Mouse (Mus musculus) MEL (cell line): Measurements from ENCODE around the gene Xrcc1. TPM values are rescaled to one million over a fixed set of nuclear protein-coding genes. Genes with fewer than 3 reads are reported as not detected.

Experiments
- DNase-seq: peaks from one replicate; pipeline ENCODE4 v3.0.0; 2011; ENCODE audit warnings: low read depth, low spot score
- H3K27ac ChIP-seq: 2 replicates; pipeline ENCODE4 v1.5.1; 2012; ENCODE audit warnings: low read depth, mild to moderate bottlenecking, control low read depth, low read length, moderate library complexity; ENCODE audit not compliant: control insufficient read depth
- H3K27me3 ChIP-seq, 2 experiments: fragments of 150-350 bp in 1 of 2; sonication (generic) in 1 of 2; 2 replicates each; pipeline ENCODE4 v1.6.1; 2012; ENCODE audit warnings: low read length in 2 of 2, mild to moderate bottlenecking in 2 of 2, improper control_type of control experiment in 1 of 2, moderate library complexity in 1 of 2; ENCODE audit not compliant: insufficient read depth in 2 of 2, control insufficient read depth in 1 of 2
- H3K36me3 ChIP-seq, 2 experiments: 2 replicates each; pipeline ENCODE4 v1.6.1; 2012 to 2014; ENCODE audit warnings: low read length in 2 of 2, improper control_type of control experiment in 1 of 2, inconsistent platforms in 1 of 2, mild to moderate bottlenecking in 1 of 2; ENCODE audit not compliant: insufficient read depth in 2 of 2, control insufficient read depth in 1 of 2
- H3K4me1 ChIP-seq, 2 experiments: fragments of 150-350 bp in 1 of 2; sonication (generic) in 1 of 2; 2 replicates each; pipeline ENCODE4 v1.6.1; 2012; ENCODE audit warnings: low read length in 2 of 2, improper control_type of control experiment in 1 of 2, mild to moderate bottlenecking in 1 of 2; ENCODE audit not compliant: insufficient read depth in 2 of 2, control insufficient read depth in 1 of 2
- H3K4me3 ChIP-seq, 2 experiments: fragments of 150-350 bp in 1 of 2; sonication (generic) in 1 of 2; 2 replicates each; pipeline ENCODE4 v1.5.1; 2012; ENCODE audit warnings: low read depth in 2 of 2, low read length in 2 of 2, mild to moderate bottlenecking in 2 of 2, moderate library complexity in 2 of 2, control low read depth in 1 of 2, improper control_type of control experiment in 1 of 2; ENCODE audit not compliant: control insufficient read depth in 1 of 2, insufficient read depth in 1 of 2
- H3K79me2 ChIP-seq: 2 replicates; pipeline ENCODE4 v1.6.1; 2012; ENCODE audit warnings: mild to moderate bottlenecking, low read length, moderate library complexity; ENCODE audit not compliant: control insufficient read depth, poor library complexity, insufficient read depth
- H3K9ac ChIP-seq: 2 replicates; pipeline ENCODE4 v1.6.1; 2012; ENCODE audit warnings: low read depth, mild to moderate bottlenecking, control low read depth, low read length, moderate library complexity; ENCODE audit not compliant: control insufficient read depth, poor library complexity, severe bottlenecking
- H3K9me3 ChIP-seq: fragments of 150-350 bp; sonication (generic); replicated peaks from 2 replicates; pipeline ENCODE4 v1.6.1; 2012; ENCODE audit warnings: mild to moderate bottlenecking, low read length, improper control_type of control experiment, moderate library complexity; ENCODE audit not compliant: insufficient read depth
- BHLHE40 ChIP-seq: IDR thresholded peaks from 2 replicates; pipeline ENCODE4 v1.6.1; 2012; ENCODE audit warnings: low read depth, mild to moderate bottlenecking, inconsistent platforms, low read length, improper control_type of control experiment, borderline replicate concordance
- CHD1 ChIP-seq: IDR thresholded peaks from 2 replicates; pipeline ENCODE4 v1.6.1; 2012; ENCODE audit warnings: low read depth, mild to moderate bottlenecking, inconsistent platforms, low read length, improper control_type of control experiment
- CHD2 ChIP-seq: IDR thresholded peaks from 2 replicates; pipeline ENCODE4 v1.6.1; 2011; ENCODE audit warnings: low read length, improper control_type of control experiment
- CTCF ChIP-seq, 3 experiments: IDR thresholded peaks in 2 of 3; conservative IDR thresholded peaks in 1 of 3; 2 replicates each; pipeline ENCODE4 v1.5.1; 2011 to 2012; ENCODE audit warnings: low read length in 3 of 3, low read depth in 2 of 3, mild to moderate bottlenecking in 2 of 3, improper control_type of control experiment in 1 of 3, inconsistent platforms in 1 of 3, mixed read lengths in 1 of 3, moderate library complexity in 1 of 3; ENCODE audit not compliant: control insufficient read depth in 1 of 3, insufficient read depth in 1 of 3, poor library complexity in 1 of 3, severe bottlenecking in 1 of 3
- E2F4 ChIP-seq: IDR thresholded peaks from 2 replicates; pipeline ENCODE4 v1.6.1; 2011; ENCODE audit warnings: low read depth, low read length, improper control_type of control experiment, borderline replicate concordance
- EP300 ChIP-seq, 2 experiments: IDR thresholded peaks; 2 replicates each; pipeline ENCODE4 v1.6.1; 2011; ENCODE audit warnings: improper control_type of control experiment in 2 of 2, low read length in 2 of 2, low read depth in 1 of 2, mild to moderate bottlenecking in 1 of 2
- ETS1 ChIP-seq: IDR thresholded peaks from 2 replicates; pipeline ENCODE4 v1.6.1; 2012; ENCODE audit warnings: low read depth, mild to moderate bottlenecking, inconsistent platforms, low read length, improper control_type of control experiment, moderate library complexity
- GABPA ChIP-seq: IDR thresholded peaks from 2 replicates; pipeline ENCODE4 v1.6.1; 2012; ENCODE audit warnings: low read depth, mild to moderate bottlenecking, inconsistent platforms, low read length, improper control_type of control experiment, moderate library complexity
- GATA1 ChIP-seq: IDR thresholded peaks from 2 replicates; pipeline ENCODE4 v1.6.1; 2011; ENCODE audit warnings: low read depth, low read length, improper control_type of control experiment
- JUND ChIP-seq: IDR thresholded peaks from 2 replicates; pipeline ENCODE4 v1.6.1; 2011; ENCODE audit warnings: low read depth, mild to moderate bottlenecking, improper control_type of control experiment, low read length
- MAFK ChIP-seq: IDR thresholded peaks from 2 replicates; pipeline ENCODE4 v1.6.1; 2011; ENCODE audit warnings: low read depth, mild to moderate bottlenecking, low read length, improper control_type of control experiment, borderline replicate concordance
- MAX ChIP-seq: IDR thresholded peaks from 2 replicates; pipeline ENCODE4 v1.6.1; 2011; ENCODE audit warnings: low read length, improper control_type of control experiment
- MAZ ChIP-seq: IDR thresholded peaks from 2 replicates; pipeline ENCODE4 v1.6.1; 2012; ENCODE audit warnings: low read depth, mild to moderate bottlenecking, inconsistent platforms, low read length, improper control_type of control experiment
- MEF2A ChIP-seq: IDR thresholded peaks from 2 replicates; pipeline ENCODE4 v1.6.1; 2014; ENCODE audit warnings: low read depth, mild to moderate bottlenecking, inconsistent platforms, low read length, improper control_type of control experiment; ENCODE audit not compliant: poor library complexity, insufficient replicate concordance, severe bottlenecking; ENCODE audit errors: extremely low read depth
- MXI1 ChIP-seq: IDR thresholded peaks from 2 replicates; pipeline ENCODE4 v1.6.1; 2011; ENCODE audit warnings: mild to moderate bottlenecking, low read depth, low read length, improper control_type of control experiment
- MYB ChIP-seq: IDR thresholded peaks from 2 replicates; pipeline ENCODE4 v1.6.1; 2011; ENCODE audit warnings: mild to moderate bottlenecking, low read depth, low read length, improper control_type of control experiment
- MYC ChIP-seq: IDR thresholded peaks from 2 replicates; pipeline ENCODE4 v1.6.1; 2011; ENCODE audit warnings: low read depth, mild to moderate bottlenecking, low read length, improper control_type of control experiment, moderate library complexity
- NELFE ChIP-seq: IDR thresholded peaks from 2 replicates; pipeline ENCODE4 v1.6.1; 2011; ENCODE audit warnings: low read depth, low read length, improper control_type of control experiment
- NRF1 ChIP-seq: IDR thresholded peaks from 2 replicates; pipeline ENCODE4 v1.6.1; 2014; ENCODE audit warnings: low read depth, mild to moderate bottlenecking, inconsistent platforms, low read length, improper control_type of control experiment, moderate library complexity; ENCODE audit not compliant: poor library complexity, insufficient read depth, severe bottlenecking
- POLR2AphosphoS2 ChIP-seq: IDR thresholded peaks from 2 replicates; pipeline ENCODE4 v1.6.1; 2011; ENCODE audit warnings: low read length, improper control_type of control experiment
- POLR2AphosphoS5 ChIP-seq: IDR thresholded peaks from 2 replicates; pipeline ENCODE4 v1.6.1; 2012; ENCODE audit warnings: low read depth, borderline replicate concordance, mild to moderate bottlenecking, inconsistent platforms, low read length, moderate library complexity, mixed read lengths
- RAD21 ChIP-seq: IDR thresholded peaks from 2 replicates; pipeline ENCODE4 v1.6.1; 2011; ENCODE audit warnings: mild to moderate bottlenecking, low read depth, low read length, improper control_type of control experiment
- RCOR1 ChIP-seq: IDR thresholded peaks from 2 replicates; pipeline ENCODE4 v1.6.1; 2012; ENCODE audit warnings: low read depth, mild to moderate bottlenecking, inconsistent platforms, low read length, improper control_type of control experiment
- SIN3A ChIP-seq: IDR thresholded peaks from 2 replicates; pipeline ENCODE4 v1.6.1; 2012; ENCODE audit warnings: low read length, improper control_type of control experiment, inconsistent platforms
- SMC3 ChIP-seq: IDR thresholded peaks from 2 replicates; pipeline ENCODE4 v1.6.1; 2011; ENCODE audit warnings: low read depth, low read length, improper control_type of control experiment
- TAL1 ChIP-seq: IDR thresholded peaks from 2 replicates; pipeline ENCODE4 v1.6.1; 2012; ENCODE audit warnings: mild to moderate bottlenecking, inconsistent platforms, low read length, moderate library complexity, mixed read lengths
- TBP ChIP-seq: IDR thresholded peaks from 2 replicates; pipeline ENCODE4 v1.8.0; 2011; ENCODE audit warnings: low read depth, low read length, improper control_type of control experiment
- UBTF ChIP-seq: IDR thresholded peaks from 2 replicates; pipeline ENCODE4 v1.6.1; 2012; ENCODE audit warnings: low read depth, mild to moderate bottlenecking, inconsistent platforms, low read length, improper control_type of control experiment, moderate library complexity, borderline replicate concordance; ENCODE audit not compliant: insufficient read depth
- USF1 ChIP-seq: IDR thresholded peaks from 2 replicates; pipeline ENCODE4 v1.6.1; 2014; ENCODE audit warnings: low read depth, mild to moderate bottlenecking, inconsistent platforms, low read length, improper control_type of control experiment, moderate library complexity
- USF2 ChIP-seq, 2 experiments: IDR thresholded peaks; 2 replicates each; pipeline ENCODE4 v1.6.1; 2011 to 2012; ENCODE audit warnings: improper control_type of control experiment in 2 of 2, low read length in 2 of 2, borderline replicate concordance in 1 of 2, inconsistent platforms in 1 of 2, low read depth in 1 of 2, mild to moderate bottlenecking in 1 of 2; ENCODE audit not compliant: insufficient read depth in 1 of 2
- ZC3H11A ChIP-seq: IDR thresholded peaks from 2 replicates; pipeline ENCODE4 v1.6.1; 2012; ENCODE audit warnings: low read depth, mild to moderate bottlenecking, inconsistent platforms, low read length, improper control_type of control experiment
- ZKSCAN1 ChIP-seq: IDR thresholded peaks from 2 replicates; pipeline ENCODE4 v1.6.1; 2012; ENCODE audit warnings: low read depth, mild to moderate bottlenecking, inconsistent platforms, low read length, improper control_type of control experiment, moderate library complexity
- ZMIZ1 ChIP-seq: IDR thresholded peaks from 2 replicates; pipeline ENCODE4 v1.6.1; 2012; ENCODE audit warnings: low read depth, mild to moderate bottlenecking, inconsistent platforms, low read length, improper control_type of control experiment, moderate library complexity
- ZNF384 ChIP-seq: IDR thresholded peaks from 2 replicates; pipeline ENCODE4 v1.6.1; 2012; ENCODE audit warnings: low read depth, mild to moderate bottlenecking, inconsistent platforms, low read length, improper control_type of control experiment
- polyA plus RNA-seq, 2 experiments: library from polyadenylated mRNA; stranded (reverse) in 1 of 2; unstranded in 1 of 2; fragments of >175 nt in 1 of 2; fragments of >200 nt in 1 of 2; gene quantifications; 2 replicates each; pipeline versions ENCODE4 v1.2.1 to v1.2.4; 2012; ENCODE audit warnings: low replicate concordance in 2 of 2, low read depth in 1 of 2; ENCODE audit not compliant: insufficient read length in 2 of 2, insufficient read depth in 1 of 2, missing spikeins in 1 of 2
- total RNA-seq: library from RNA; depleted of rRNA; stranded (reverse); fragments of 300-350 nt; gene quantifications from 2 replicates; pipeline ENCODE4 v1.2.3, GENCODE M21; 2012

Xrcc1 gene
- total and polyA plus RNA-seq, 3 experiments: 97.4 to 574 (median 101) TPM

GRCm38 (mm10) chr7:24506476-24506837 is 39.6 kb upstream of the Xrcc1 start:
- DNase-seq: no peak
- Histone ChIP-seq H3K4me1 (peaks cover 2 to 7% of the 10 kb centered on the region in 2 experiments; a peak in 3 of 4 replicates), H3K36me3 (peaks cover 0 to 5% of the 10 kb centered on the region in 2 experiments; a peak in 1 of 4 replicates), H3K27ac (peak overlapping the region; percentile 72; the same call in 1 of the 2 replicates)
- TF ChIP-seq EP300 (IDR thresholded peaks at IDR 0.05; ENCODE audit: low read depth in 1 of 2, low read length in 2 of 2) (no peak), TAL1 (no peak), TBP (no peak), USF1 (no peak; the same call in 1 of the 2 replicates), JUND (no peak), NRF1 (no peak), USF2 (IDR thresholded peaks at IDR 0.05; ENCODE audit: borderline replicate concordance in 1 of 2, insufficient read depth in 1 of 2, low read depth in 1 of 2, low read length in 2 of 2) (no peak), CTCF (IDR thresholded peaks at IDR 0.05 in 2 of 3, conservative IDR thresholded peaks at IDR 0.05 in 1 of 3; ENCODE audit: control insufficient read depth in 1 of 3, insufficient read depth in 1 of 3, low read depth in 2 of 3, low read length in 3 of 3, poor library complexity in 1 of 3, severe bottlenecking in 1 of 3) (no peak), ZNF384 (peak; percentile 43; the same call in 1 of the 2 replicates), MYC (no peak), MAFK (no peak), ETS1 (no peak), SMC3 (no peak), ZC3H11A (no peak), CHD2 (no peak), MAX (peak; percentile 77; the same call in 1 of the 2 replicates), MAZ (no peak), MEF2A (no peak), GATA1 (no peak), UBTF (no peak), ZKSCAN1 (no peak), MXI1 (peak; percentile 76), CHD1 (no peak), RAD21 (no peak), ZMIZ1 (no peak), E2F4 (no peak), NELFE (no peak), MYB (no peak), SIN3A (peak; percentile 40; the same call in 1 of the 2 replicates), RCOR1 (no peak), POLR2AphosphoS2 (no peak), POLR2AphosphoS5 (no peak), GABPA (no peak), BHLHE40 (no peak)
- TF ChIP-seq, all 39 proteins: peak for 4
- H3K9ac ChIP-seq: peak overlapping the region; percentile 80
- peaks cover 11% of the 10 kb centered on the region for H3K79me2 ChIP-seq
- peak overlapping the region; percentile 74 to 86 for H3K4me3 ChIP-seq
- no peaks in the 10 kb centered on the region for H3K27me3 ChIP-seq
- H3K9me3 ChIP-seq: no peaks in the 10 kb centered on the region
